In the genomic region with DNA sequence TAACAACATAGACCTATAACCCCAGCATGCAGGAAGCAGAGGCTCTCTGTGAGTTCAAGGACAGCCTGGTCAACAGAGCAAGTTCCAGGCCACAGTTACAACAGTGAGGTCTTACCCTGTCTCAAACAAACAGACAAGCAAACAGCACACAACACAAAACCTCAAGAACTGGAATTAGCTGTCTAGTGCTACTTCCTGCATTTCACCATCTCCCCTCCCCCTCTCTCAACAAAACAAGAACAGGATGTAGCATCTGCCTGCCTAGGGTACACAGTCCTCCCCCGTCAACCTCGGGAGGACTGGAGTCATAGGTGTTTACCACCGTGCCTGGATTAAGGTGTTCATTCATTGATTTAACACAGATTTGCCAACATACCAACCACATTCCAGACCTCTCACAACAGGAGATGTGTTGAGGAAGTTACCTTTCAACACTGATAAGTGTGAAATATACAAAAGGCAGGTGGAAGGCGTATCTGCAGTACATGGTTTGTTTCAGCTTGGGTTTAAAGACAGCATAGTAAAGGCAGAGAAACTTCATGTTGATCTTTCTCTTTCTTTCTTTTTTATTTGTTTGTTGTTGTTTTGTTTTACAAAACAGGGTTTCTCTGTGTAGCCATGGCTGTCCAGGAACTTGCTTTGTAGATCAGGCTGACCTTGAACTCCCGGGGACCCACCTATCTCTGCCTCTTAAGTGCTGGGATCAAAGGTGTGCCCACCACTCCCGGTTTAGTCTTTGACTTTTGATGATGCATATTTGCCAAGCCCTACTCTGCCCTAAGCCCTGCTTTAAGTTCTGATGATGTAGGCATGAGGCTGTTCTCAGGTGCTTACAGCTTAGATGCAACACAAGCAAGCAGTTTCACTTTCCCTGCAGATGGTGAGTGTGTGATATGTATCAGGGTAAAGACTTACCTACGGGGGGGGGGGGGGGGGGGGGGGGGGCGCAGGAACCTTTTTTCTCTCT, we compare ENCODE assay signal across 13 mouse cellular contexts. TPM values are rescaled to one million over a fixed set of nuclear protein-coding genes. Genes with fewer than 3 reads are reported as not detected.
DNase-seq lines count a peak whose midpoint lies in the region; ATAC-seq lines count a peak whose summit lies in the region.
"Had no signal": no experiment of that assay in that cellular context is flagged by ENCODE, and none has a peak within 500 bp of the region (broad histone marks: within the 10 kb centered on the region; RNA-seq: fewer than 3 reads in every experiment).

No protein-coding gene starts in this region.

- ATAC-seq in neutrophil, adult 5-6 weeks (ENCODE audit: extremely low read depth, insufficient number of reproducible peaks, low FRiP score, poor library complexity, severe bottlenecking) = peak; percentile 93

- DNase-seq in A20 (ENCODE audit: low read depth, low spot score) = peak; percentile 84
- DNase-seq in CD4-positive helper T cell, adult 2 months (ENCODE audit: low read depth, low spot score) = peak; percentile 90
- peak; percentile 94 for DNase-seq in induced T-regulatory cell, adult 2 months (ENCODE audit: low read depth)
- no peak for DNase-seq in adrenal gland, adult 8-10 months
- DNase-seq in layer of hippocampus, postnatal 36 days = no peak
- no peak for DNase-seq in frontal cortex, postnatal 14 days (ENCODE audit: low spot score in 2 of 2)
- no peak for DNase-seq in right cerebral cortex, postnatal 14 days
- DNase-seq: adrenal gland, postnatal 14 days; embryo, embryonic 11 days; gastrocnemius, adult 2 months; kidney, postnatal 10 days; lung, embryonic 14.5 days had no signal

RNA-seq across cellular contexts. Expression of gene Coa7, which starts 9.0 kb away (rescaled TPM):
- total RNA-seq in neutrophil, adult 5-6 weeks (2017) = 4.5 and 5.5 TPM in 2 replicates
- 10 to 100 TPM; 38.0 to 61.1 (median 44.6) TPM for total RNA-seq in adrenal gland, adult 8-10 months (2022)
- 10 to 100 TPM; 21.9 to 22.9 TPM for total RNA-seq in layer of hippocampus, postnatal 36 days (2021)

RNA-seq across cellular contexts. Expression of gene Zyg11b, which starts 18.0 kb away (rescaled TPM):
- 38.2 and 42.8 TPM in 2 replicates for total RNA-seq in neutrophil, adult 5-6 weeks (2017)
- total RNA-seq in adrenal gland, adult 8-10 months (2022) = 10 to 100 TPM; 42.6 to 60.9 (median 46.0) TPM
- total RNA-seq in layer of hippocampus, postnatal 36 days (2021) = 100 to 1,000 TPM; 101 to 110 TPM

Comparison
In these comparisons a context has a peak if more than half of its experiments do, and no peak if none do; other contexts are left out.
1. DNase-seq: peak in A20 (single experiment), CD4-positive helper T cell, adult 2 months (single experiment) and induced T-regulatory cell, adult 2 months (single experiment); none in adrenal gland, adult 8-10 months (single experiment), layer of hippocampus, postnatal 36 days (0 of 2), frontal cortex, postnatal 14 days (0 of 2) and right cerebral cortex, postnatal 14 days (single experiment).